Mouse (Mus musculus) embryonic facial prominence, embryonic 11.5 days (tissue): ENCODE data around the gene Trmt11. TPM values are rescaled to one million over a fixed set of nuclear protein-coding genes. Genes with fewer than 3 reads are reported as not detected.
"Not testable (repeated sequence)": the region's sequence is repeated elsewhere in the genome, so short reads cannot be mapped to it uniquely, and the experiment has no call there.

Experiments used
- ATAC-seq: fragments of 200-750 bp; cut with Nextera tagmentation; replicated peaks from 2 replicates; pipeline ENCODE4 v1.8.0; 2017; ENCODE audit warnings: low read depth; ENCODE audit not compliant: insufficient number of reproducible peaks, low FRiP score, low TSS enrichment
- DNase-seq: peaks from one replicate; pipeline ENCODE4 v3.0.0-alpha.2; 2015; ENCODE audit warnings: low spot score
- H3K27ac ChIP-seq: fragments of 300-500 bp; sonication (generic); replicated peaks from 2 replicates; pipeline ENCODE4 v1.5.1; 2014; ENCODE audit warnings: mild to moderate bottlenecking, low read depth, low read length, control low read depth
- H3K27me3 ChIP-seq: fragments of 300-500 bp; sonication (generic); 2 replicates; pipeline ENCODE4 v1.6.1; 2014; ENCODE audit warnings: mild to moderate bottlenecking, low read length, moderate library complexity, mixed read lengths; ENCODE audit not compliant: control insufficient read depth, insufficient read depth
- H3K36me3 ChIP-seq: fragments of 300-500 bp; sonication (generic); replicated peaks from 2 replicates; pipeline ENCODE4 v1.6.1; 2014; ENCODE audit warnings: low read depth, mild to moderate bottlenecking, low read length, moderate library complexity, mixed read lengths; ENCODE audit not compliant: control insufficient read depth, insufficient read depth
- H3K4me1 ChIP-seq: fragments of 300-500 bp; sonication (generic); 2 replicates; pipeline ENCODE4 v1.6.1; 2014; ENCODE audit warnings: low read length, mixed read lengths; ENCODE audit not compliant: control insufficient read depth, insufficient read depth
- H3K4me2 ChIP-seq: fragments of 300-500 bp; sonication (generic); 2 replicates; pipeline ENCODE4 v1.6.1; 2014; ENCODE audit warnings: low read depth, mild to moderate bottlenecking, control low read depth, low read length, moderate library complexity
- H3K4me3 ChIP-seq: fragments of 300-500 bp; sonication (generic); 2 replicates; pipeline ENCODE4 v1.5.1; 2014; ENCODE audit warnings: low read depth, low read length, control low read depth
- H3K9ac ChIP-seq: fragments of 300-500 bp; sonication (generic); replicated peaks from 2 replicates; pipeline ENCODE4 v1.6.1; 2014; ENCODE audit warnings: mild to moderate bottlenecking, control low read depth, low read length
- H3K9me3 ChIP-seq: fragments of 300-500 bp; sonication (generic); replicated peaks from 2 replicates; pipeline ENCODE4 v1.6.1; 2016; ENCODE audit warnings: mild to moderate bottlenecking, low read length, inconsistent platforms, mixed read lengths; ENCODE audit not compliant: control insufficient read depth
- WGBS: fragments of 180-500 bp; shearing (Covaris S2); extraction: QIAGEN DNeasy Blood & Tissue Kit; methylation state at CpG from one replicate; pipeline ENCODE4 v1.1.7; 2014; 5-methylcytosine and 5-hydroxymethylcytosine counted together
- polyA plus RNA-seq: library from polyadenylated mRNA; unstranded; fragments of >200 nt; fragmentation: Nextera tagmentation; extraction: Ambion mirVana; gene quantifications from 2 replicates; pipeline ENCODE4 v1.2.1, GENCODE M21; 2014

Trmt11 gene
- polyA plus RNA-seq = 32.2 and 34.4 TPM in 2 replicates

- no peaks in the 10 kb centered on the region for H3K27me3 ChIP-seq
- peak within 1 kb of the TSS; percentile 68 for H3K4me2 ChIP-seq
- H3K4me3 ChIP-seq = peak within 1 kb of the TSS; percentile 76
- no peaks in the 10 kb centered on the region; the same call in 1 of the 2 replicates for H3K36me3 ChIP-seq
- ATAC-seq (peak; percentile 95), DNase-seq (peak; percentile 94)
- peak within 1 kb of the TSS; percentile 56 for H3K27ac ChIP-seq
- no peaks in the 10 kb centered on the region for H3K9me3 ChIP-seq
- peak within 1 kb of the TSS; percentile 87 for H3K9ac ChIP-seq
- no peaks in the 10 kb centered on the region for H3K4me1 ChIP-seq
- under 1% methylated on average over 27 of the region's 28 CpGs for WGBS
These were observed at the start of gene Trmt11 for GRCm38 (mm10) chr10:30600542-30600966. Gene Trmt11, minus strand, starts transcription at chr10:30600749.

- 43% methylated on average over 2 of the region's 2 CpGs for WGBS
- no peak for DNase-seq
- no peak overlapping the region for H3K4me2 ChIP-seq
- H3K9ac ChIP-seq = no peak overlapping the region
- H3K9me3 ChIP-seq = no peaks in the 10 kb centered on the region
- ATAC-seq = no peak
- H3K4me3 ChIP-seq = no peak overlapping the region
- no peaks in the 10 kb centered on the region; the same call in 1 of the 2 replicates for H3K36me3 ChIP-seq
- no peak overlapping the region for H3K27ac ChIP-seq
- H3K27me3 ChIP-seq = no peaks in the 10 kb centered on the region
- H3K4me1 ChIP-seq = no peaks in the 10 kb centered on the region
These were observed 47.1 kb upstream of the Trmt11 start for GRCm38 (mm10) chr10:30647681-30648080.

- Histone ChIP-seq H3K27ac (no peak overlapping the region), H3K4me2 (no peak overlapping the region), H3K27me3 (no peaks in the 10 kb centered on the region), H3K4me1 (no peaks in the 10 kb centered on the region), H3K9me3 (no peaks in the 10 kb centered on the region), H3K9ac (no peak overlapping the region), H3K36me3 (no peaks in the 10 kb centered on the region), H3K4me3 (no peak overlapping the region)
- DNase-seq (no peak), ATAC-seq (no peak)
- WGBS = 74% methylated on average over 3 of the region's 3 CpGs
These were observed 37.7 kb upstream of the Trmt11 start for GRCm38 (mm10) chr10:30638216-30638615.

- DNase-seq, H3K27me3 ChIP-seq, H3K4me3 ChIP-seq, H3K27ac ChIP-seq, H3K4me2 ChIP-seq, H3K9ac ChIP-seq, H3K36me3 ChIP-seq, H3K4me1 ChIP-seq, ATAC-seq, H3K9me3 ChIP-seq: not testable (repeated sequence)
- 86% methylated on average over 1 of the region's 1 CpGs for WGBS
These were observed 36.1 kb upstream of the Trmt11 start for GRCm38 (mm10) chr10:30636474-30637154.

GRCm38 (mm10) chr10:30632718-30633117 lies 32.2 kb upstream of the Trmt11 start:
- no peak overlapping the region for H3K4me2 ChIP-seq
- 96% methylated on average over 1 of the region's 1 CpGs for WGBS
- H3K9me3 ChIP-seq = no peaks in the 10 kb centered on the region
- H3K27me3 ChIP-seq = no peaks in the 10 kb centered on the region
- no peak overlapping the region for H3K27ac ChIP-seq
- ATAC-seq = no peak
- no peak overlapping the region for H3K9ac ChIP-seq
- no peaks in the 10 kb centered on the region for H3K36me3 ChIP-seq
- no peak for DNase-seq
- H3K4me3 ChIP-seq = no peak overlapping the region
- no peaks in the 10 kb centered on the region for H3K4me1 ChIP-seq

GRCm38 (mm10) chr10:30629977-30630376 lies 29.4 kb upstream of the Trmt11 start:
- Histone ChIP-seq H3K4me2 (no peak overlapping the region), H3K9ac (no peak overlapping the region), H3K4me1 (no peaks in the 10 kb centered on the region), H3K9me3 (no peaks in the 10 kb centered on the region), H3K27me3 (no peaks in the 10 kb centered on the region), H3K4me3 (no peak overlapping the region), H3K27ac (no peak overlapping the region), H3K36me3 (no peaks in the 10 kb centered on the region)
- no peak for DNase-seq
- ATAC-seq = no peak

- H3K4me2 ChIP-seq = no peak within 1 kb of the TSS
- no peaks in the 10 kb centered on the region for H3K9me3 ChIP-seq
- no peaks in the 10 kb centered on the region for H3K4me1 ChIP-seq
- H3K27me3 ChIP-seq = no peaks in the 10 kb centered on the region
- H3K36me3 ChIP-seq = no peaks in the 10 kb centered on the region
- DNase-seq (no peak), ATAC-seq (no peak)
- no peak within 1 kb of the TSS for H3K27ac ChIP-seq
- H3K9ac ChIP-seq = no peak within 1 kb of the TSS
- 86% methylated on average over 3 of the region's 3 CpGs for WGBS
- H3K4me3 ChIP-seq = no peak within 1 kb of the TSS
These were observed 29.0 kb upstream of the Trmt11 start, which contains the start of gene Hint3 for GRCm38 (mm10) chr10:30629513-30629912. Gene Hint3, minus strand, starts transcription at chr10:30629632.

GRCm38 (mm10) chr10:30628444-30628843 lies 27.9 kb upstream of the Trmt11 start:
- not testable (repeated sequence) for H3K4me2 ChIP-seq, DNase-seq, H3K4me3 ChIP-seq, H3K27ac ChIP-seq, H3K9ac ChIP-seq, ATAC-seq, H3K36me3 ChIP-seq, H3K9me3 ChIP-seq, H3K27me3 ChIP-seq, H3K4me1 ChIP-seq
- WGBS = 86% methylated on average over 11 of the region's 11 CpGs
